Mouse (Mus musculus): ENCODE results near the gene Hsp90ab1.

DNA sequence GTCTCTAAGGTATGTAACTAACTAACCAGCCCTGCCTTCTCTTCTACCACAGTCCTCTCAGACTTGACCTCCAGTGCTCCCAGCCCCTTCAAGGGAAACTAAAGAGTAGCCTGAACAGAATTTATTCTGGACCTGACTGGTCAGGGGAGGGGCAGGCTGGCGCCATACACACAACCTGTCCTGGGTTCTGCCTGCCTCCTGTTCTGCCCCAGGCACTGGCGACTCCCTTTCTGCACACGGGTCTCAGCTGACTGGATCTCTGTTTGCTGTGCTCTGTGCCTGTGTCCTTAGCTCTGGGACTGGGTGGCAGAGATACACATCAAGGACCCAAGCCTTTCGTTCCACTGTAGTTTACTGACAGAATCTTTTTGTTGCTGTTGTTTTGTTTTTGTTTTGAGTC lies 6.5 kb upstream of the Hsp90ab1 start:
- TF ChIP-seq CTCF (IDR thresholded peaks at IDR 0.05; ENCODE audit: borderline replicate concordance, extremely low read depth, insufficient read depth, insufficient read length) (no peak), POLR2A (IDR thresholded peaks at IDR 0.05; ENCODE audit: borderline replicate concordance, extremely low read depth, insufficient read depth, insufficient read length, poor library complexity, severe bottlenecking) (no peak)

Data from brain, embryonic 14.5 days (tissue).